Mouse (Mus musculus) liver, postnatal 0 days (tissue): ENCODE measurements around the gene Ccdc57. TPM values are rescaled to one million over a fixed set of nuclear protein-coding genes. Genes with fewer than 3 reads are reported as not detected.

ENCODE experiments used
- ATAC-seq: fragments of 200-750 bp; cut with Nextera tagmentation; 2 replicates; pipeline ENCODE4 v1.8.0; 2017; ENCODE audit warnings: mild to moderate bottlenecking, moderate library complexity
- DNase-seq: peaks from one replicate; pipeline ENCODE4 v3.0.0-alpha.2; 2016
- H3K27ac ChIP-seq: fragments of 300-500 bp; sonication (generic); 2 replicates; pipeline ENCODE4 v1.5.1; 2014; ENCODE audit warnings: antibody characterized with exemption, moderate library complexity, mild to moderate bottlenecking, low read depth
- H3K27me3 ChIP-seq: fragments of 300-500 bp; sonication (generic); 2 replicates; pipeline ENCODE4 v1.6.1; 2014; ENCODE audit warnings: low read length, control low read depth, mixed read lengths; ENCODE audit not compliant: insufficient read depth
- H3K36me3 ChIP-seq: fragments of 300-500 bp; sonication (generic); replicated peaks from 2 replicates; pipeline ENCODE4 v1.6.1; 2014; ENCODE audit warnings: mild to moderate bottlenecking, control low read depth, low read length, moderate library complexity, mixed read lengths; ENCODE audit not compliant: insufficient read depth
- H3K4me1 ChIP-seq: fragments of 300-500 bp; sonication (generic); 2 replicates; pipeline ENCODE4 v1.6.1; 2014; ENCODE audit warnings: antibody characterized with exemption, mild to moderate bottlenecking, control low read depth; ENCODE audit not compliant: insufficient read depth
- H3K4me2 ChIP-seq: fragments of 300-500 bp; sonication (generic); 2 replicates; pipeline ENCODE4 v1.6.1; 2014; ENCODE audit warnings: low read depth, mild to moderate bottlenecking, low read length, moderate library complexity, mixed read lengths
- H3K4me3 ChIP-seq: fragments of 300-500 bp; sonication (generic); 2 replicates; pipeline ENCODE4 v1.5.1; 2014; ENCODE audit warnings: low read depth, low read length
- H3K9ac ChIP-seq: fragments of 300-500 bp; sonication (generic); replicated peaks from 2 replicates; pipeline ENCODE4 v1.6.1; 2014; ENCODE audit warnings: mild to moderate bottlenecking, moderate library complexity
- H3K9me3 ChIP-seq: fragments of 300-500 bp; sonication (generic); 2 replicates; pipeline ENCODE4 v1.6.1; 2016; ENCODE audit warnings: mild to moderate bottlenecking, control low read depth, low read length, mixed read lengths
- CTCF ChIP-seq: sonication (generic); IDR thresholded peaks from 2 replicates; pipeline ENCODE4 v1.5.1; 2016; ENCODE audit warnings: antibody characterized with exemption, low read depth
- EP300 ChIP-seq: IDR thresholded peaks from 2 replicates; pipeline ENCODE4 v1.6.1; 2016; ENCODE audit warnings: antibody characterized with exemption, low read depth, mild to moderate bottlenecking
- WGBS: fragments of 180-500 bp; shearing (Covaris S2); extraction: QIAGEN DNeasy Blood & Tissue Kit; methylation state at CpG from one replicate; pipeline ENCODE4 v1.1.7; 2014; ENCODE audit not compliant: insufficient replicate concordance; 5-methylcytosine and 5-hydroxymethylcytosine counted together
- polyA plus RNA-seq: library from polyadenylated mRNA; unstranded; fragments of >200 nt; fragmentation: Nextera tagmentation; extraction: Ambion mirVana; gene quantifications from 2 replicates; pipeline ENCODE4 v1.2.1, GENCODE M21; 2015

Gene Ccdc57
- polyA plus RNA-seq, 1 experiment from 2014 or later, result 1.4 TPM

DNA sequence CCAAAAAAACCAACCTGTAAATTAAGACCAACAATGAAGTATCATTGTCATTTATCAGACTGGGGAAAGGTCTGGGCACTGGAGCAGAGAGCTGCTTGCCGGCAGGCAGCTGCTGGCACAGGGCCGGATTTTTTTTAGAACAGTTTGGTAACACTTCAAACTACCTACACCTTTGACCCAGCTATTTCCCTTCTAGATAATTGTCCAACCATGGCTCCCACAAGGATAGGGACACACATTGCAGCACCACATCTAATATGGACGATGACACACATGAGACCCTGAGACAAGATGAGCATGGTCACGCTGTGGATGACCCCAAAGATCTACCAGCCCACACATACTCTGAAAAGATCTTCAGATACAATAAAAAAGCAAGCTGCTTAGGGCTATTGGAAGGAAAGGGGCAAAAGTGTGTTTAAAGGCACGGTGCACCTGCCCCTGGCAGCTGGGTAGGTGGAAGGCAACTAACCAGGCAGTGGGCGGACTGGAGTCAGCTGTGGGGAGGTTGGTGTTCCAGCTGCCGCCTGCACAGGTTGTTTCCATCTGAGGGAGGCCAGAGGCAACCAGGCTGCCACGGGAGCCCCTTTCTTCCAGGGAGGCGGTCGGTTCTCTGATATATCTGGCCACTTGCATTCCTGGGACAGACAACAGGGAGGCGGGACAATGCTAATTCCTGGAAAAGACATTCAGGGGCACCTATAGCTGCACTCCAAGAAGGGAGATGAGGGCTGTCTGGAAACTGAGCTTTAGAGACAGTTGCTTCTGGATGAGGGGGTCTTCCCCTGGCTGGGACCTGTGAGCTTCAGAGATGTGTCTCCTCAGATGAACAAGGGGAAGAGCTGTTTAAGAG lies 80.4 kb downstream of the Ccdc57 start:
- peaks cover 29% of the 10 kb centered on the region for H3K4me1 ChIP-seq
- no peaks in the 10 kb centered on the region for H3K9me3 ChIP-seq
- H3K27me3 ChIP-seq, result no peaks in the 10 kb centered on the region
- no peak overlapping the region for H3K4me3 ChIP-seq
- peak; percentile 79 for ATAC-seq
- DNase-seq, result peak; percentile 66
- H3K4me2 ChIP-seq, result no peak overlapping the region
- H3K9ac ChIP-seq, result 0 out of 2 replicates have a peak overlapping the region, but pooled peaks have one; percentile 6
- H3K36me3 ChIP-seq, result no peaks in the 10 kb centered on the region
- no peak for TF ChIP-seq CTCF
- peak overlapping the region; percentile 80 for H3K27ac ChIP-seq
- WGBS, result 67% methylated on average over 11 of the region's 11 CpGs

DNA sequence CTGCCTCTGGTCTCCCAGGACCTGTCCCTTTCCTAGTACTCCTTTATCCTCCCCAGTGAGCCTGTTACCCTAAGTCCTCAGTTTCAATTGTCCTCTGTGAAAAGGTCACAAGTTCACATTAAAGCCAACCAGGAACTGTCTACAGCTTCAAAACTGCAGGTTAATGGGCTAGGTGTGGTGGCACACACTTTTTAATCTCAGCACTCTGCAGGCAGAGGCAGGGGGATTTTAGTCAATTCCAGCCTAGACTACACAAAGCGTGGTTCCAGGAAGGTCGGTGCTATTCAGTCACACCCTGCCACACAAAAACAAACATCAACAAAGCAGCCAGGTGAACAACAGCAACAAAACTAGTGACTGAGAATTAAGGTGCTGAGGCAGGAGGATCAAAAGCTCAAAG lies 81.1 kb downstream of the Ccdc57 start:
- WGBS, result 72% methylated on average over 2 of the region's 2 CpGs
- DNase-seq, result no peak
- Histone ChIP-seq H3K9ac (no peak overlapping the region), H3K9me3 (no peaks in the 10 kb centered on the region), H3K4me3 (no peak overlapping the region), H3K4me1 (peaks cover 29% of the 10 kb centered on the region), H3K27ac (peak overlapping the region; percentile 80; the same call in 1 of the 2 replicates), H3K36me3 (no peaks in the 10 kb centered on the region), H3K27me3 (no peaks in the 10 kb centered on the region), H3K4me2 (no peak overlapping the region)
- ATAC-seq, result no peak
- TF ChIP-seq EP300 (no peak), CTCF (no peak)

DNA sequence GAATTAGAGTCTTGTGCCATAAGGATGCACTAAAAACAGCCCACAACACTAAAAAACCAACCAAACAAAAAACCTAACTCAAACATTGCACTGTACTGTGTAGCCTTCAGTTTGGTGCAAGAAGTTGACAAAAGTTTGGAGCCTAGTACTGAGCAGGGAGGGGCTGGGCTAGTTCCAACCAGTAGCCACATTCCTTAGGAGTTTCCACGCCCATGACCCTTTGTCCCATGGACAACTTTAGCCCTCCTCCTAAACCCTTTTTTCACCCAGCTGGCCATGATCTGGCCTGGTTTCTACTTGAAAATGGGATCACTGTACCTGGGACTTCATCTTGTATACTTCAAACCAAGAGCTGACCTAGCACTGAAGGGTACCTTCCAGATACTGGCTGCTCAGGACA lies 81.5 kb downstream of the Ccdc57 start:
- H3K36me3 ChIP-seq, result no peaks in the 10 kb centered on the region
- TF ChIP-seq CTCF (no peak), EP300 (no peak)
- peak overlapping the region; percentile 48; the same call in 1 of the 2 replicates for H3K27ac ChIP-seq
- no peaks in the 10 kb centered on the region for H3K27me3 ChIP-seq
- no peaks in the 10 kb centered on the region for H3K9me3 ChIP-seq
- H3K4me3 ChIP-seq, result no peak overlapping the region
- 59% methylated on average over 1 of the region's 1 CpGs for WGBS
- ATAC-seq, result peak; percentile 31; the same call in 1 of the 2 replicates
- no peak for DNase-seq
- no peak overlapping the region for H3K9ac ChIP-seq
- H3K4me1 ChIP-seq, result peaks cover 27% of the 10 kb centered on the region
- no peak overlapping the region for H3K4me2 ChIP-seq

DNA sequence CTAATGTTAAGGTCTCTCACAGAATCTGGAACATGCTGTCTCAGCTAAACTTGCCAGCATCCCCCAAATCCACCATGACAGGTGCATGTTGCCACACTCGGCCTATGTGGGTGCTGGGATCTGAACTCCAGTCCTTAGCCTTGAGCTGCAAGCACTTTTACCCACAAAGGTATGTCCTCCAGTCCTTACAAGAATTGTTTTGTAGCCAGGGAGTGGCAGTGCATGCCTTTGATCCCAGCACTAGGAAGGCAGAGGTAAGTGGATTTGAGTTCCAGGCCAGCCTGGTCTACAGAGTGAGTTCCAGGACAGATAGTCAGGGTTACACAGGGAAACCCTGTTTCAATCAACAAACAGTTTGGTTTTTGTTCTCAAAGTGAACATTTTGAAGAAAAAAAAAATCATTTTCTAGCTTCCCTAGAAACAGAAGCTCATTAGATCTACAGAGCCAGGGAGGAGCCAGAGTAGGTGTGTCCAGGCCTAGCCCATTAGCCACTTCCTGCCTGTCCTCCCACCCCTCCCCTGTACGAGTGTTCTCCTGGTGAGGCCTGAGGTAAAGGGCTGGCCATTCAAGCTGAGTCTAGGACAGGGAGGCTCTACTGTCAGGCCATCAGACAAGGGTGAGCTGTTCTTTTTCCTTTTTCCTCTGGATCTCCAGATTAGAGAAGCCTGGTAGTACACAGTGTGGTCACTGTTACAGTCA lies 82.2 kb downstream of the Ccdc57 start:
- H3K4me1 ChIP-seq, result peaks cover 27% of the 10 kb centered on the region
- H3K4me3 ChIP-seq, result no peak overlapping the region
- no peak overlapping the region; the same call in 1 of the 2 replicates for H3K4me2 ChIP-seq
- H3K9ac ChIP-seq, result no peak overlapping the region
- no peaks in the 10 kb centered on the region for H3K9me3 ChIP-seq
- DNase-seq, result no peak
- H3K27ac ChIP-seq, result peak overlapping the region; percentile 48; the same call in 1 of the 2 replicates
- 45% methylated on average over 2 of the region's 2 CpGs for WGBS
- no peaks in the 10 kb centered on the region for H3K36me3 ChIP-seq
- H3K27me3 ChIP-seq, result no peaks in the 10 kb centered on the region
- TF ChIP-seq EP300 (no peak), CTCF (no peak)
- peak; percentile 40; the same call in 1 of the 2 replicates for ATAC-seq

DNA sequence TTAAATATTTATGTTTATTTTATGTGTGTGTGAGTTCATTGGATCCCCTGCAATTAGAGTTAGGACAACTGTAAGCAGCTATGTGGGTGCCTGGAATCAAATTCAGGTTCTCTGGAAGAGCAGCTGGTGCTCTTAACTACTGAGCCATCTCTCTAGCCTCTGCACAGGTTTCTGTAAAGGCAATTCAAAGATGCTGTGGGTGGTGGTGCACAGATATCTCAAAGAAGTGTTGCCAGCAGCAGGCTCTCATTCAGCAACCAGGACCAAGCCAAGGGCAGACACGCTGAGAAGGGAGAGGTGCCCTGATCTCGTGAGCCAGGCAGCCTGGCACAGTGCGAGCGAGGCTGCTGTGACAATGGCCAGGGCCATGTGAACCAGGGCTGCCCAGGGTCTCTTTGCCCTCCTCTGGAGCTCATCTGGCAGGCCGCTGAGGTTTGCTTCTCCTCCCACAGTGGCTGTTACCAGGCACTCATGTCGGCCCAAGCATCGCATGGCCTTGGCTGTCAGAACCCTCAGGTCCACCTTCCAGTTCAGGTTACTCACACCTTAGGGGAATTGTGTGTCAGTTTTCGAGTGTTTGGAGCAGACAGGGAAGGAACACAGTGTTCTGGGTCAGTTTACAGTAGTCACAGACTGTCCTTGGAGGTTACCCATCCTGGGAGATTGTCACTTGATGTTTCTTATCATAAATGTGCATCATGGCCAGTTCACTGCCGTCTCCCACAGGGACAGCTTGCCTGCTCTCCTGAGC lies 85.8 kb downstream of the Ccdc57 start:
- DNase-seq, result no peak
- Histone ChIP-seq H3K4me3 (no peak overlapping the region), H3K4me2 (no peak overlapping the region), H3K9ac (no peak overlapping the region), H3K9me3 (no peaks in the 10 kb centered on the region), H3K27me3 (no peaks in the 10 kb centered on the region), H3K27ac (no peak overlapping the region), H3K36me3 (no peaks in the 10 kb centered on the region), H3K4me1 (peaks cover 15% of the 10 kb centered on the region)
- no peak for TF ChIP-seq CTCF
- TF ChIP-seq EP300, result no peak
- no peak for ATAC-seq
- WGBS, result 76% methylated on average over 9 of the region's 9 CpGs

DNA sequence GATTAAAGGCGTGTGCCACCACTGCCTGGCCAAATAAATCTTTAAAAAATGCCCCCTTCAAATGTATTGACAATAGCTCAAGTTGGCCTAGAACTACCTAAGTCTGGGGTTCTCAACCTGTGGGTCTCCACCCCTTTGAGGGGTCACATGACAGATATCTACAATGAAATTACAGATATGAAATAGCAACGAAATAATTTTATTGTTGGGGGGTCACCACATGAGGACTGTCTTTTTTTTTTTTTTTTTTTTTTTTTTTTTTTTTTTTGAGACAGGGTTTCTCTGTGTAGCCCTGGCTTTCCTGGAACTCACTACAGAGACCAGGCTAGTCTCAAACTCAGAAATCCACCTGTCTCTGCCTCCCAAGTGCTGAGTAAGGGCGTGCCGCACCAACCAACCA lies 88.3 kb downstream of the Ccdc57 start:
- TF ChIP-seq EP300 (no peak), CTCF (no peak)
- no peak for DNase-seq
- Histone ChIP-seq H3K4me3 (no peak overlapping the region), H3K9ac (no peak overlapping the region), H3K27me3 (no peaks in the 10 kb centered on the region), H3K9me3 (no peaks in the 10 kb centered on the region), H3K4me1 (no peaks in the 10 kb centered on the region), H3K36me3 (no peaks in the 10 kb centered on the region), H3K4me2 (no peak overlapping the region), H3K27ac (no peak overlapping the region)
- ATAC-seq, result no peak
- 86% methylated on average over 4 of the region's 4 CpGs for WGBS
